Mouse (Mus musculus) erythroblast, embryonic 14.5 days (primary cell): ENCODE measurements at regions not wholly inside any gene's neighbourhood (a gene's known extent, or its start where the extent isn't known, plus 50 kb on each side); places are given as distances from the start of the nearest gene placed in this dataset.

Experiments
- GATA1 ChIP-seq: IDR thresholded peaks from 2 replicates; pipeline ENCODE4 v1.6.1; 2012; ENCODE audit warnings: low read length, inconsistent platforms, mixed read lengths
- TAL1 ChIP-seq: IDR thresholded peaks from 3 replicates; pipeline ENCODE4 v1.6.1; 2012; ENCODE audit warnings: low read length, inconsistent platforms, mixed read lengths

- TF ChIP-seq GATA1 (no peak), TAL1 (no peak)
These were observed 208.0 kb downstream of the Papss1 start for GRCm38 (mm10) chr3:131772593-131772992.
